Mouse (Mus musculus) splenic B cell, adult 2 months (primary cell): ENCODE results near the gene Slc23a4.
A peak's percentile ranks its signal among the peaks of the same experiment; 100 is the strongest.

ENCODE experiments used
- DNase-seq: peaks from one replicate; pipeline ENCODE4 v3.0.0-alpha.2; 2011; ENCODE audit warnings: low read depth, low spot score
- H3K27me3 ChIP-seq: 2 replicates; pipeline ENCODE4 v1.6.1; 2012; ENCODE audit warnings: mild to moderate bottlenecking, low read length, moderate library complexity, mixed read lengths; ENCODE audit not compliant: control insufficient read depth, poor library complexity, insufficient read depth, severe bottlenecking
- H3K36me3 ChIP-seq: 2 replicates; pipeline ENCODE4 v1.6.1; 2012; ENCODE audit warnings: mild to moderate bottlenecking, low read length, moderate library complexity, mixed read lengths; ENCODE audit not compliant: control insufficient read depth, poor library complexity, insufficient read depth, severe bottlenecking

Slc23a4 gene

DNA sequence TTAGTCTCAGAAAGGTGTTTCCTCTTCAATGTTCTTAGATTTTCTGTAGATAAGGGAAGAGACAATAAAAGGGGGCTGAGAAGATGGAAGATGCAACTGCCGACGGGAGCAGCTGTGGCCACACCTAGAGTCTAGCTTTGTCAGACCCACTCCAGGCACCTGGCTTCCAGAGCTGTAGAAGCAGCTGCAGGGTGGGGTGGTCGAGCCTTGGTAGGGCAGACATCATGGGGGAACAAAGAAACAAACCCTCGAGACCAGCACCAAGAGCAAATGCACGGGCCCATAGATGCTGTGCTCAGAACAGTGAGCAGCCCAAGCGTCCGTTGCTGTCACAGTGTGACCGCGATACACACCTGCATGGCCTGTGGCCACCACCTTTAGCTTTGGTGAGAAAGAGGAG, 45.8 kb downstream of the Slc23a4 start:
- Histone ChIP-seq H3K27me3 (no peaks in the 10 kb centered on the region), H3K36me3 (no peaks in the 10 kb centered on the region)
- no peak for DNase-seq

DNA sequence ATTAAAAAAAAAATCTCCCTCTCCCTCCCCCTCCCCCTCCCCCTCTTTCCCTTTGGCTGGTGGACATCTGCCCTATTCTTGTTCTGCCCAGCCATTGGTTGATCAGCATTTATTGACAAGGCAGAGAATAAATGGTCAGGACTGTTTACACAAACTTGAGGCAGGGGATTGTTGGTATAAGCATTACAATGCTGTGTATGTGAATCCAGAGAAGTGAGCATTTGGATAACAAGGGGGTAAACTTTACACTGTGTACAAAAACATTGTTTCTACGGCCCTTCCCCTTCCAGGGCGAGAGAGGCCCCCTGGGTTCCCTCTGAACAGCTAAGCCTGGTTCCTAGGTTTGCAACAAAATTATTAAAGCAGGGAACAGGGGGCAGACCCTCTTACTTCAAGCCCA, 46.7 kb downstream of the Slc23a4 start:
- no peaks in the 10 kb centered on the region for H3K36me3 ChIP-seq
- no peak for DNase-seq

DNA sequence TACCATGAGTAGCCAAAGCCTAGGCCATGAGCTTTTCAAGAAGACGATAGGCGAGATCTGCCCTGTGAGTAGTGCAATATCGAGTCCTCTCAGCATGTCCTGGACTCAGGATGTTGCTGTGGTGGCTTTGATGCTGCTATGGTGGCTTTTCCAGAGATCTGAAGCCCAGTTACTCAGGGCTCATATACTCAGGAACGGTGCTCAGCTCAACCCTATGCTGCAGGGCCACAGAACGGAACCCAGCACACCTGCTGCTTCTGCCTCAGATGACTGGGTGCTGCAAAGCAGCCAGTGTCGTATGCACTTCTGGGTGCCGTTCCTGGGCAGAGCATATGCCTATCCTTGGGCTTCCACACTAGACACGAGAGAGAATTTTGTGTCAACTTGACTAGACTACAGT, 48.8 kb downstream of the Slc23a4 start:
- H3K36me3 ChIP-seq, result no peaks in the 10 kb centered on the region
- H3K27me3 ChIP-seq, result no peaks in the 10 kb centered on the region
- no peak for DNase-seq

More for the DNA sequence above, 46.7 kb downstream of the Slc23a4 start:
- no peaks in the 10 kb centered on the region for H3K27me3 ChIP-seq

DNA sequence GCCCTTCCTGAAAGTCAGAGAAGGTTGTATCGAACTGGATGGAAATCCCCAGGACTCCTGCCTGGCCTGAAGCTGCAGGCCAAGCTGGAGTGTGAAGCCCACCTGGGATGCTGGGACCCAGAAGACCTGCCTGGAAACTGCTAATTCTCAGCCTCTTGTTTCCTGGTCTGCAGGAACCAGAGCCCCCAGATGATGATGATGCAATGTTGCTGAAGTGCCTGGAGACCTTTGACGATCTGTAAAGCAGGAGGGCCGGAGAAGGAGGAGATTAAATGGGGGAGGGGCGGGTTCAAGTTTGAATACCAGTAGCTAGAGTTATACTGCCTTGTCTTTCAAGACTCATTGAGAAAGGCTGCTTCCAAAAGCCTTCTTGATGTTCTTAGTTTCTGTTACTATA, 49.3 kb downstream of the Slc23a4 start:
- DNase-seq, result no peak
- Histone ChIP-seq H3K36me3 (no peaks in the 10 kb centered on the region), H3K27me3 (no peaks in the 10 kb centered on the region)

DNA sequence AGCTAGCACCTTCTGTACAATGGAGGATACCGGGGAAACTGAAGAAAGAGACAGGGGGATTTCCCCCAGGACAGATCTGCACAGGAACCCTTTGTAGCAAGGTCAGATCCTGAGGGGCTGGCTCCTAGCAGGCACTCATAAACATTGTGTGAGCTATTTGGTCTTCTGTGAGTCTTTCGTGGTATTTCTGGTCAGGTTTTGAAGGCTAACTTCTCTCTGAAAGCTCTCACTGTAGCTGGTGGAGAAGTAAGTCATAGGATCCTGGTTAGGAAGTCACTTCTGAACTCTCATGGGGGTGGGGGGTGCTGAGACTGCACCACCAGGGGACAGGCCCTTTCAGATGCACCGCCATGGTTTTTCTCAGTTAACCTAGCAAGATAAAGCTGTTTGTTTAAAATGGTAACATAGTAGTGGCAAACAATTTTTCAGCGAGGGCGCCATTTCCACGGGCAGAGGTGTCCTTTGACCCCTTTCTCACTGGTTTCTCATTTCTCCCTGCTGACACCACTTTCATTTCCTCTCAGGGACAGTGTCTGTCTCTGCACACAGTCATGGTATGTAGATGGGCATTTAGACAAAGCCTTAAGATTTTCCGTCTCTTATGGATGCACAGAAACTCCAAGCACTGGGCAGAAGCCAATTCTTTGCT, 49.8 kb downstream of the Slc23a4 start:
- no peaks in the 10 kb centered on the region for H3K27me3 ChIP-seq
- DNase-seq, result peak; percentile 48
- no peaks in the 10 kb centered on the region for H3K36me3 ChIP-seq

DNA sequence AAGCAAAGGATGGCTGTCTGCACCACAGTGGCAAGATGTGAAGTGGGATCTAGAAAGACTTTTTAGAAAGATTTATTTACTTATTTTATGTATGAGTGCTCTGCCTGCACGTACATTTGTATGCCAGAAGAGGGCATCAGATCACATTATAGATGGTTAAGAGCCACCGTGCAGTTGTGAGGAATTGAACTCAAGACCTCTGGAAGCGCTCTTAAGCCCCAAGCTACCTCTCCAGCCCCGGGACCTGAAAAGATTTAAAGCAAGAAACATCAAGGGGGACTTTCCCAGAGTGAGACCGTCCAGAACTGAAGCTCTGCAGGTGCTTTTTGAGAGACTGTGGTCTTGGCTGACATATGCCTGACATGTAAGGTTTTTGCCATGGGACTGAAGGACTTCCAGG, 51.5 kb downstream of the Slc23a4 start:
- H3K27me3 ChIP-seq, result no peaks in the 10 kb centered on the region
- no peak for DNase-seq
- no peaks in the 10 kb centered on the region for H3K36me3 ChIP-seq

DNA sequence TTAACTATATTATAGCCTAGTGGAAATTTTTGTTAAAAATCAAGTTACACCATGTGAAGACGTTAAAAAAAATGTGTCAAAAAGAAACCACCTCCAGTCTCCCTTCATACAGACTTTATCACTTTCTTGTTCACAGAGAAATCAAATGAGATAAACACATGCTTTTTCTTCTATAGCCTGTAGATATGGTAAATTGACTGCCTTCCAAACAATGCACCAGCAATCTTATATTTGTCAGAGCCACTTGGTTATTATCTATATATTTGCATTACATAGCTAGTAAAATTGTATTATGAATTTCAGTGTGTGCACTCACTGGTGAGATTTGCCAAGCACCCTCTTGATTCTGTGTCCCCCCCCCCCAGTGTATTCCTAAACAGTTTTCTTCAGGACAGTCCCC, 55.6 kb downstream of the Slc23a4 start:
- H3K27me3 ChIP-seq, result no peaks in the 10 kb centered on the region
- DNase-seq, result no peak
- no peaks in the 10 kb centered on the region for H3K36me3 ChIP-seq

DNA sequence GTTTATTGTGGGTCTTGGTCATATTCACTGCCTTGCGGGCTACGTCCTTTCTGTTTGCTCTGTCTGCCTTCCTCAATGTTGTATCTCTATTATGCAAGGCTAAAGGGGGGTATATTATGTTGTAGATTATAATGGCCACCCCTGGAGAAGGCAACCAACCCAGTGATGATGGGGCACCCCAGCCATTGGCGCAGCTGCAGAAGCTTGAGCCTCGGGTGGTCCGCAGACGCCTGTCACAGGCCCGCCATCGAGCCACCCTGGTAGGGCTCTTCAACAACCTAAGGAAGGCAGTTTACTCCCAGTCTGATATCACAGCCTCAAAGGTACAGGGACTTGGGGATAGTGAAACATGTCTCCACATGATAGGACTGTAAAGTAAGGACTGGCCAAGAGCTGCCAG, 60.6 kb downstream of the Slc23a4 start:
- Histone ChIP-seq H3K27me3 (no peaks in the 10 kb centered on the region), H3K36me3 (no peaks in the 10 kb centered on the region)
- no peak for DNase-seq

DNA sequence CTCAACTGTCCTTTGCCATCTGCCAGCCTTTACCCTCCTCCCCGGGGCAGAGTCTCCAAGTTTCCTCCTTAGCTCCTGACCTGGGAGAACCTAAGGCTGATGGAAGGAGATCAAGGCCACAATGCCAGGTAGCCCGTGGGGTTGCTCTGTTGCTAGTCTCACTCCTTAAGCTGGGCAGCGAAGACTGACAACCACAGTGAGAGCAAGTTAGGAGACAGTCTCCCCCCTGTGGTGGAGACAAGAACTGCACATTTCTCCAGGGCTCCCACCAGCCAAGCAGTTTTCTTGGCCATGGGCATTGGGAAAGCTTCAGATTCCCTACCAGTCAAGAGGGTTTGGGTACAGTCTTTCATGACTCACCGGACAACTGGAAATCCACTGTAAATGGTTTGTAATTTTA, 61.0 kb downstream of the Slc23a4 start:
- peak; percentile 80 for DNase-seq
- no peaks in the 10 kb centered on the region for H3K36me3 ChIP-seq

DNA sequence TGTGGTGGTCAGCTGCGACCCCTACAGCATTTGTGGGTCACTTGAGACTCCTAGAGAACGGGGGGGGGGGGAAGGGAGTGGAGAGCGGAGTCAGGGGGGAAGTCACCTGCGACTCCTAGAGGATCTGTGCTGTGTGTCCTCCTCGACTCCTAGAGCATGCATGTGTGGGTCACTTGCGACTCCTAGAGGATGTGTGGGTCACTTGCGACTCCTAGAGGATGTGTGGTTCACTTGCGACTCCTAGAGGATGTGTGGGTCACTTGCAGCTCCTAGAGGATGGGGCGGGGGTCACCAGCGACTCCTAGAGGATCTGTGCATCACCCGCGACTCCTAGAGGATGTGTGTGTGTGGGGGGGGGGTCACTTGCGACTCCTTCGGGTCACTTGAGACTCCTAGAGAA, 66.3 kb downstream of the Slc23a4 start:
- DNase-seq, result peak; percentile 80
- no peaks in the 10 kb centered on the region for H3K27me3 ChIP-seq
- no peaks in the 10 kb centered on the region for H3K36me3 ChIP-seq

More for the DNA sequence above, 61.0 kb downstream of the Slc23a4 start:
- no peaks in the 10 kb centered on the region for H3K27me3 ChIP-seq

DNA sequence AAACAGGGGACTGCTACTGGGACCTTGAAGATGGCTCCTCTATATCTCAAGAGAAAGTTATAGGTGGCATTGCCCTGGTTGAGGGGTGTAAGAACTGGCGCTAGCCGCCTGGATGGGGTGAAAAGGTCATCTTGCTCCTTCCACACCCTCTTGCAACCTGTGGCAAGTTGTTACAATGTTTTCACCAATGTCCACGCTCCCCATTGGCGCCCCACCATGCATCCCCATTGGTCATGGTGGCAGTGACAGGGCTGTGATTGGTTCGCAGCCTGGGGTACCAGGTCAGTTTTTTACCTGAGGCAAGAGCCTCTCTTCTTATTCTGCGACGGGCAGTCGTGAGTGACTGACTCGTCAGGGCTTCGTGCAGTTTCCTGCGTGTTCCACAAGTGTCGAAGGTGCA, 67.6 kb downstream of the Slc23a4 start:
- DNase-seq, result no peak
- Histone ChIP-seq H3K27me3 (no peaks in the 10 kb centered on the region), H3K36me3 (no peaks in the 10 kb centered on the region)

DNA sequence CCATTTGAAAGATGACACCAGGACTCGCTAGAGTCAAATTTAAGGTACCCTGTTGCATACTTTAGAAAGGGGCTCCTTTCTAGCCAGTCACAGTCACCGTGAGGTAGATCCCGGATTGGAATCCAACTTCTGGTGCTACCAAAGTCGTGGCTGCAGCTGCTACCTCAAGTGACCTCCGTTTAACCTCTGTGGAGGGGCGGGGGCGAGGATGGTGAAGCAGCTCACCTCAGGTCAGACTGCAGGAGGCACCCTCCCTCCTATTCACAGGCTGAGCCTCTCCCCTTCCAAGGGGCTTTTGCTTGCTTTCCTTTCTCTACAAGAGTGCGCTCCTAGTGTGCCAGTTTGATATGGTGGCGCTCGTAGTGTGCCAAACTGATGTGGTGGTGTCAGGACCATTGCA, 68.2 kb downstream of the Slc23a4 start, which contains the start of gene Stra8:
Stra8 (plus strand) TSS at position 208 of the 400 bp plus-strand sequence.
- Histone ChIP-seq H3K36me3 (no peaks in the 10 kb centered on the region), H3K27me3 (no peaks in the 10 kb centered on the region)
- DNase-seq, result no peak

DNA sequence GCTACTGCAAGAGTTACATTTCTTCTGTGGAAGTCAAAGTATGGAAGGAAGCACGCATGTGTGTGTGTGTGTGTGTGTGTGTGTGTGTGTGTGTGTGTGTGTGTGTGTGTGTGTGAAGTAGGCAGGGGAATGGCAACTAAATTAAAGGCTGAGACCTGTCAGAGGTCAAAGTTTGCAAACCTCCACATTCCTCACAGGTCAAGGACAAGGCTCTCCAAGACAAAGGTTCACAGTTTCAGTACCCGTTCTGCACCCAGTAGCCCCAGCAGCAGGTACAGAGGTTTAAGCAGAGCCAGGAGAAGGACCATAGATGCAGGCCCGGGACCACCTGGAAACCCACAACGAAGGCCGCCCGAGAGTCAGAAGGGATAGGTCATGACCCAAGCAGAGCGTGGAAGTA, 69.1 kb downstream of the Slc23a4 start:
- no peaks in the 10 kb centered on the region for H3K27me3 ChIP-seq
- DNase-seq, result no peak

DNA sequence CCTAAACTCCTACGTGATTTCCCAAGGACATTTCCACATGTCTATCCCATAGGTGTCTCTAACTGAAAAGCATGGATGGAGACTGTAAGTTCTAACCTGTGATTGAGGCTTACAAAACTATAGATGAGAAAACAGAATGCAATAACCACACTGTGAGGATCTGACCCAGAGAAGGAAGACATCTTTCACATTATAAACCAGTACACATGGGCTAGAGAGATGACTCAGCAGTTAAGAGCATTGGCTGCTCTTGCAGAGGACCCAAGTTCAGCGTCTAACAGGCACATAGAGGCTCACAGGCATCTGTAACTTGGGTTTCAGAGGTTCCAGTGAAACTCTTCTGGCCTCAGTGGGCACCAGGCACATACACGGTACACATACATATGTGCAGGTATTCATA, 73.7 kb downstream of the Slc23a4 start:
- Histone ChIP-seq H3K27me3 (no peaks in the 10 kb centered on the region), H3K36me3 (no peaks in the 10 kb centered on the region)
- DNase-seq, result no peak

More for the DNA sequence above, 69.1 kb downstream of the Slc23a4 start:
- H3K36me3 ChIP-seq, result no peaks in the 10 kb centered on the region

DNA sequence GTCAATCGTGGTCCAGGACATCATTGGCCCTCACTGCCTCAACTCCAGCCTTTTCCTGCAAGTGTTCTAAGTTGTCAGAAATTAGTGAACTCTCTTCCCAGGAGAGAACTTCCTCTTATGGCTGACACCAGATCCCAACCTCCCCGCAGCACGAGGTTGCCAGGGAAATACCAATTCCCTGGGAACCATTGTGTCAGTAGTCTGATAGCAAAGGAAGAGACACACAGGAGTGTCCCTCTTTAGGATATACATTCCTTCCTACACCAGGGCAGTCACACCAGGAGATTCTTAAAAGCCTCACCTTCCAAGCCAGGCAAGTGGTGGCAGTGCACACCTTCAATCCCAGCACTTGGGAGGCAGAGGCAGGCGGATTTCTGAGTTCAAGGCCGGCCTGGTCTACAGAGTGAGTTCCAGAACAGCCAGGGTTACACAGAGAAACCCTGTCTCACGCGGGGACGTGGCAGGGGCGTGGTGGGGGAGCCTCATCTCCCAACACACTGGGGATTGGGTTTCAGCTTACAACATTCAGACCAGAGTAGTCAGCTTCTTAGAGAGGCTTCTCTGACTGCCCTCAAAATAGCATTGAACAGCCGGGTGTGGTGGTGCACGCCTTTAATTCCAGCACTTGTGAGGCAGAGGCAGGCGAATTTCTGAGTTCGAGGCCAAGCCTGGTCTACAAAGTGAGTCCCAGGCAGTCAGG, 74.7 kb downstream of the Slc23a4 start:
- H3K36me3 ChIP-seq, result no peaks in the 10 kb centered on the region
- no peak for DNase-seq
- no peaks in the 10 kb centered on the region for H3K27me3 ChIP-seq
